Mouse (Mus musculus) spleen, adult 2 months (tissue): ENCODE results near the gene 1700011L22Rik. TPM values are rescaled to one million over a fixed set of nuclear protein-coding genes. Genes with fewer than 3 reads are reported as not detected.

Experiments used
- DNase-seq, 2 experiments: peaks; one replicate each; pipeline versions ENCODE4 v3.0.0 to v3.0.0-alpha.2; 2012 to 2021; ENCODE audit warnings: low spot score in 2 of 2, low read depth in 1 of 2
- H3K27ac ChIP-seq: fragments of 200-500 bp; 2 replicates; pipeline ENCODE4 v1.5.1; 2012; ENCODE audit warnings: low read length, inconsistent platforms; ENCODE audit not compliant: insufficient read depth
- H3K27me3 ChIP-seq: fragments of 200-500 bp; 2 replicates; pipeline ENCODE4 v1.6.1; 2012; ENCODE audit warnings: mild to moderate bottlenecking, moderate library complexity, low read length, inconsistent platforms; ENCODE audit not compliant: control insufficient read depth, insufficient read depth
- H3K36me3 ChIP-seq: fragments of 200-500 bp; 2 replicates; pipeline ENCODE4 v1.6.1; 2012; ENCODE audit warnings: mild to moderate bottlenecking, low read length, inconsistent platforms; ENCODE audit not compliant: control insufficient read depth, insufficient read depth
- H3K4me1 ChIP-seq: fragments of 200-500 bp; 2 replicates; pipeline ENCODE4 v1.6.1; 2011; ENCODE audit warnings: inconsistent platforms; ENCODE audit not compliant: control insufficient read depth, insufficient read depth, insufficient read length
- H3K4me3 ChIP-seq: fragments of 200-500 bp; 2 replicates; pipeline ENCODE4 v1.5.1; 2011; ENCODE audit warnings: mild to moderate bottlenecking, inconsistent platforms; ENCODE audit not compliant: insufficient read depth, insufficient read length; ENCODE audit errors: extremely low read depth
- CTCF ChIP-seq: fragments of 200-500 bp; IDR thresholded peaks from 2 replicates; pipeline ENCODE4 v1.5.1; 2011; ENCODE audit warnings: mild to moderate bottlenecking, inconsistent platforms; ENCODE audit not compliant: insufficient read depth, insufficient read length, insufficient replicate concordance; ENCODE audit errors: extremely low read depth
- POLR2A ChIP-seq: fragments of 200-500 bp; IDR thresholded peaks from 2 replicates; pipeline ENCODE4 v1.6.1; 2011; ENCODE audit warnings: low read depth, low read length, inconsistent platforms
- WGBS: fragments of 180-500 bp; shearing (Covaris S2); methylation state at CpG from one replicate; pipeline ENCODE4 v1.1.7; 2018; 5-methylcytosine and 5-hydroxymethylcytosine counted together
- polyA plus RNA-seq: library from polyadenylated mRNA; depleted of rRNA; stranded (reverse); fragments of >200 nt; gene quantifications from 2 replicates; pipeline ENCODE4 v1.2.3, GENCODE M21; 2012

The 1700011L22Rik gene
- polyA plus RNA-seq, 1 experiment: not detected

- no peak overlapping the region for H3K4me3 ChIP-seq
- no peak for TF ChIP-seq CTCF
- TF ChIP-seq POLR2A: no peak
- no peaks in the 10 kb centered on the region for H3K36me3 ChIP-seq
- no peaks in the 10 kb centered on the region for H3K27me3 ChIP-seq
- DNase-seq: no peak
- 90% methylated on average over 3 of the region's 3 CpGs for WGBS
- H3K27ac ChIP-seq: no peak overlapping the region
- H3K4me1 ChIP-seq: no peaks in the 10 kb centered on the region
These were observed 40.2 kb downstream of the 1700011L22Rik start for GRCm38 (mm10) chr8:79208181-79208580.

GRCm38 (mm10) chr8:79206895-79207294 is 41.5 kb downstream of the 1700011L22Rik start:
- DNase-seq: no peak
- no peaks in the 10 kb centered on the region for H3K4me1 ChIP-seq
- H3K4me3 ChIP-seq: no peak overlapping the region
- H3K27ac ChIP-seq: no peak overlapping the region
- H3K27me3 ChIP-seq: no peaks in the 10 kb centered on the region
- WGBS: 80% methylated on average over 4 of the region's 4 CpGs
- no peaks in the 10 kb centered on the region for H3K36me3 ChIP-seq
- no peak for TF ChIP-seq CTCF

- Histone ChIP-seq H3K4me3 (no peak overlapping the region), H3K27ac (no peak overlapping the region), H3K4me1 (no peaks in the 10 kb centered on the region), H3K27me3 (no peaks in the 10 kb centered on the region), H3K36me3 (no peaks in the 10 kb centered on the region)
- TF ChIP-seq CTCF (no peak), POLR2A (no peak)
- WGBS: 89% methylated on average over 11 of the region's 11 CpGs
- no peak for DNase-seq
These were observed 46.8 kb downstream of the 1700011L22Rik start for GRCm38 (mm10) chr8:79201446-79202147.

GRCm38 (mm10) chr8:79198675-79199074 is 49.7 kb downstream of the 1700011L22Rik start:
- no peak for DNase-seq
- WGBS: 82% methylated on average over 3 of the region's 3 CpGs

GRCm38 (mm10) chr8:79196481-79196880 is 51.9 kb downstream of the 1700011L22Rik start:
- TF ChIP-seq POLR2A: no peak
- TF ChIP-seq CTCF: no peak
- Histone ChIP-seq H3K4me3 (no peak overlapping the region), H3K27me3 (no peaks in the 10 kb centered on the region), H3K36me3 (peaks cover 1% of the 10 kb centered on the region; the same call in 1 of the 2 replicates), H3K27ac (no peak overlapping the region), H3K4me1 (no peaks in the 10 kb centered on the region)
- DNase-seq: no peak
- 88% methylated on average over 4 of the region's 4 CpGs for WGBS

More at GRCm38 (mm10) chr8:79198675-79199074, 49.7 kb downstream of the 1700011L22Rik start:
- Histone ChIP-seq H3K36me3 (no peaks in the 10 kb centered on the region), H3K27me3 (no peaks in the 10 kb centered on the region), H3K4me1 (no peaks in the 10 kb centered on the region), H3K4me3 (no peak overlapping the region), H3K27ac (no peak overlapping the region)
- TF ChIP-seq POLR2A (no peak), CTCF (no peak)

- H3K4me3 ChIP-seq: no peak overlapping the region
- peaks cover 6% of the 10 kb centered on the region for H3K36me3 ChIP-seq
- H3K27me3 ChIP-seq: no peaks in the 10 kb centered on the region
- H3K27ac ChIP-seq: no peak overlapping the region
- no peak for TF ChIP-seq POLR2A
- no peak for TF ChIP-seq CTCF
- 95% methylated on average over 10 of the region's 10 CpGs for WGBS
- H3K4me1 ChIP-seq: no peaks in the 10 kb centered on the region
- DNase-seq: no peak
These were observed 58.3 kb downstream of the 1700011L22Rik start for GRCm38 (mm10) chr8:79190071-79190470.

GRCm38 (mm10) chr8:79185488-79185887 is 62.9 kb downstream of the 1700011L22Rik start:
- 92% methylated on average over 7 of the region's 7 CpGs for WGBS
- no peak overlapping the region for H3K27ac ChIP-seq

More at GRCm38 (mm10) chr8:79185488-79185887, 62.9 kb downstream of the 1700011L22Rik start:
- Histone ChIP-seq H3K27me3 (no peaks in the 10 kb centered on the region), H3K36me3 (peaks cover 4% of the 10 kb centered on the region), H3K4me3 (no peak overlapping the region), H3K4me1 (no peaks in the 10 kb centered on the region)
- TF ChIP-seq POLR2A: no peak
- TF ChIP-seq CTCF: no peak
- DNase-seq: no peak
